Comparison of ENCODE assay signal across 13 mouse cellular contexts in genomic region chr13:107837206-107837952, GRCm38 (mm10).
DNase-seq lines count a peak whose midpoint lies in the region; ATAC-seq and TF ChIP-seq lines count a peak whose summit lies in the region.
"Had no signal": no experiment of that assay in that cellular context is flagged by ENCODE, and none has a peak within 500 bp of the region (broad histone marks: within the 10 kb centered on the region; RNA-seq: fewer than 3 reads in every experiment).

No protein-coding gene starts in this region.

- H3K36me3 ChIP-seq in forebrain, embryonic 10.5 days (replicated peaks) = peaks cover 9% of the 10 kb centered on the region; the same call in 1 of the 2 replicates
- H3K36me3 ChIP-seq in forebrain, embryonic 15.5 days = no peaks in the 10 kb centered on the region
- no peaks in the 10 kb centered on the region for H3K36me3 ChIP-seq in midbrain, embryonic 12.5 days
- H3K36me3 ChIP-seq in midbrain, postnatal 0 days (ENCODE audit: insufficient read depth, low read length) = no peaks in the 10 kb centered on the region
- no peaks in the 10 kb centered on the region for H3K36me3 ChIP-seq in liver, embryonic 12.5 days
- H3K36me3 ChIP-seq: lung, embryonic 15.5 days had no signal

- H3K4me2 ChIP-seq in forebrain, embryonic 15.5 days (replicated peaks) = no peak overlapping the region
- no peak overlapping the region for H3K4me2 ChIP-seq in midbrain, embryonic 12.5 days (replicated peaks)
- H3K4me2 ChIP-seq in midbrain, postnatal 0 days (ENCODE audit: low read depth, low read length, poor library complexity, severe bottlenecking) = no peak overlapping the region
- no peak overlapping the region; the same call in 1 of the 2 replicates for H3K4me2 ChIP-seq in liver, embryonic 12.5 days
- H3K4me2 ChIP-seq: lung, embryonic 15.5 days had no signal

- WGBS in forebrain, embryonic 10.5 days = 54% methylated on average over 5 of the region's 5 CpGs
- WGBS in forebrain, embryonic 15.5 days = 43% methylated on average over 5 of the region's 5 CpGs
- WGBS in midbrain, embryonic 12.5 days = 46% methylated on average over 5 of the region's 5 CpGs
- WGBS in midbrain, postnatal 0 days = 37% methylated on average over 5 of the region's 5 CpGs
- WGBS in liver, embryonic 12.5 days (ENCODE audit: insufficient replicate concordance) = 32% methylated on average over 5 of the region's 5 CpGs

- TF ChIP-seq CTCF in midbrain, postnatal 0 days (IDR thresholded peaks at IDR 0.05) = no peak

- no peak overlapping the region for H3K9ac ChIP-seq in forebrain, embryonic 15.5 days (replicated peaks)
- no peak overlapping the region for H3K9ac ChIP-seq in midbrain, embryonic 12.5 days (replicated peaks)
- no peak overlapping the region for H3K9ac ChIP-seq in midbrain, postnatal 0 days (replicated peaks; ENCODE audit: low read length, poor library complexity, severe bottlenecking)
- H3K9ac ChIP-seq in liver, embryonic 12.5 days = no peak overlapping the region
- H3K9ac ChIP-seq: lung, embryonic 15.5 days had no signal

- no peak for DNase-seq in forebrain, embryonic 10.5 days (ENCODE audit: extremely low spot score, low spot score)
- DNase-seq in midbrain, postnatal 0 days (ENCODE audit: low spot score) = no peak
- peak; percentile 77 for DNase-seq in thymus, postnatal 14 days
- DNase-seq in adrenal gland, adult 8-10 months = no peak
- no peak for DNase-seq in kidney, adult 18-20 months
- DNase-seq: cerebellum, adult 9-11 months; layer of hippocampus, postnatal 36 days; right cerebral cortex, postnatal 14 days had no signal

- no peak overlapping the region for H3K4me3 ChIP-seq in forebrain, embryonic 10.5 days
- H3K4me3 ChIP-seq in forebrain, embryonic 15.5 days = no peak overlapping the region
- H3K4me3 ChIP-seq in midbrain, embryonic 12.5 days = no peak overlapping the region
- H3K4me3 ChIP-seq in midbrain, postnatal 0 days (ENCODE audit: low read depth, low read length) = no peak overlapping the region
- no peak overlapping the region for H3K4me3 ChIP-seq in liver, embryonic 12.5 days
- H3K4me3 ChIP-seq: erythroblast, embryonic 14.5 days; lung, embryonic 15.5 days had no signal

- no peak for ATAC-seq in forebrain, embryonic 15.5 days (replicated peaks)
- peak; percentile 14; the same call in 1 of the 2 replicates for ATAC-seq in midbrain, embryonic 12.5 days (ENCODE audit: low FRiP score, low read depth)
- no peak for ATAC-seq in midbrain, postnatal 0 days (ENCODE audit: low FRiP score)
- peak; percentile 65; the same call in 1 of the 2 replicates for ATAC-seq in liver, embryonic 12.5 days

- H3K27me3 ChIP-seq in forebrain, embryonic 10.5 days (ENCODE audit: poor library complexity, severe bottlenecking) = no peaks in the 10 kb centered on the region
- no peaks in the 10 kb centered on the region for H3K27me3 ChIP-seq in forebrain, embryonic 15.5 days
- no peaks in the 10 kb centered on the region for H3K27me3 ChIP-seq in midbrain, embryonic 12.5 days
- H3K27me3 ChIP-seq in midbrain, postnatal 0 days (ENCODE audit: insufficient read depth, low read length) = no peaks in the 10 kb centered on the region
- no peaks in the 10 kb centered on the region for H3K27me3 ChIP-seq in liver, embryonic 12.5 days (replicated peaks)
- H3K27me3 ChIP-seq: lung, embryonic 15.5 days had no signal

- peaks cover 49% of the 10 kb centered on the region for H3K4me1 ChIP-seq in forebrain, embryonic 10.5 days
- H3K4me1 ChIP-seq in forebrain, embryonic 15.5 days = peaks cover 31% of the 10 kb centered on the region
- peaks cover 37% of the 10 kb centered on the region for H3K4me1 ChIP-seq in midbrain, embryonic 12.5 days
- peaks cover 4% of the 10 kb centered on the region; the same call in 1 of the 2 replicates for H3K4me1 ChIP-seq in midbrain, postnatal 0 days (ENCODE audit: insufficient read depth, low read length)
- peaks cover 31% of the 10 kb centered on the region for H3K4me1 ChIP-seq in liver, embryonic 12.5 days

- peak overlapping the region; percentile 51; the same call in 1 of the 2 replicates for H3K27ac ChIP-seq in forebrain, embryonic 10.5 days
- H3K27ac ChIP-seq in forebrain, embryonic 15.5 days (replicated peaks) = no peak overlapping the region
- H3K27ac ChIP-seq in midbrain, embryonic 12.5 days (replicated peaks) = no peak overlapping the region
- H3K27ac ChIP-seq in midbrain, postnatal 0 days (ENCODE audit: low read depth, low read length) = no peak overlapping the region
- H3K27ac ChIP-seq in liver, embryonic 12.5 days = no peak overlapping the region
- H3K27ac ChIP-seq: lung, embryonic 15.5 days had no signal

- no peaks in the 10 kb centered on the region for H3K9me3 ChIP-seq in forebrain, embryonic 10.5 days
- no peaks in the 10 kb centered on the region for H3K9me3 ChIP-seq in forebrain, embryonic 15.5 days
- H3K9me3 ChIP-seq in midbrain, embryonic 12.5 days = no peaks in the 10 kb centered on the region
- H3K9me3 ChIP-seq in midbrain, postnatal 0 days (ENCODE audit: low read length) = no peaks in the 10 kb centered on the region
- H3K9me3 ChIP-seq in liver, embryonic 12.5 days (replicated peaks) = no peaks in the 10 kb centered on the region
- H3K9me3 ChIP-seq: lung, embryonic 15.5 days had no signal

Comparison
In these comparisons a context has a peak if more than half of its experiments do, and no peak if none do; other contexts are left out.
1. ATAC-seq: peak in midbrain, embryonic 12.5 days (single experiment) and liver, embryonic 12.5 days (single experiment); none in forebrain, embryonic 15.5 days (single experiment) and midbrain, postnatal 0 days (single experiment).